Mouse (Mus musculus): ENCODE data around the gene Nell1.

DNA sequence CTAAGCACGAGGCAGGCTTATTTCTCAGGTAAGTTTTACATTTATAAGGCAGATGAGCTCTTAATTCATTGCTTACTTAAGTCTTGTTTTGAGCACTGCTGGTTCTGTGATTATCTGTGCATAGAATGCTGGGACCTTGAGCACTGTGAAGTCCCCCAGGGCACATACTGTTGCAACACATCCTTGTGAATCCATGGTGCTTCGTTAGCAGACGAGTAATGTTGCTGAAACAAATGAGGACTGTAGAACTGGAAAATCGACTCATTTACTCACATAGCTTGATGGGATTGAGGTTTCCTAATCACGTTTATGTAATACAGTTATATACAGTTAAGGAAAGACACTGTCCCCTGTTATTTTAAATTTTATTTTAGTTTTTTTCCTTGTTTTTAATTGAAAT is 364.1 kb downstream of the Nell1 start:
- TF ChIP-seq CTCF (IDR thresholded peaks at IDR 0.05; ENCODE audit: low read depth) (no peak), EP300 (IDR thresholded peaks at IDR 0.05; ENCODE audit: low read depth) (no peak)
